17 mouse cellular contexts compared by ENCODE assay signal in genomic region chr19:42075051-42075450, GRCm38 (mm10). TPM values are rescaled to one million over a fixed set of nuclear protein-coding genes. Genes with fewer than 3 reads are reported as not detected.
"Had no signal": no experiment of that assay in that cellular context is flagged by ENCODE, and none has a peak within 500 bp of the region (broad histone marks: within the 10 kb centered on the region; RNA-seq: fewer than 3 reads in every experiment).

No protein-coding gene starts in this region.

- H3K9ac ChIP-seq: limb, embryonic 12.5 days; liver, embryonic 13.5 days; liver, postnatal 0 days; lung, embryonic 15.5 days; midbrain, embryonic 12.5 days; stomach, embryonic 15.5 days had no signal

- ATAC-seq: liver, postnatal 0 days had no signal

- H3K27me3 ChIP-seq: limb, embryonic 12.5 days; liver, embryonic 13.5 days; lung, embryonic 15.5 days; megakaryocyte, embryonic 14.5 days; midbrain, embryonic 12.5 days; stomach, embryonic 15.5 days had no signal

- H3K4me1 ChIP-seq: lung, embryonic 15.5 days; midbrain, embryonic 12.5 days; stomach, embryonic 15.5 days had no signal

- H3K9me3 ChIP-seq: limb, embryonic 12.5 days; liver, embryonic 13.5 days; lung, embryonic 15.5 days; midbrain, embryonic 12.5 days; stomach, embryonic 15.5 days had no signal

- H3K4me3 ChIP-seq: layer of hippocampus, adult 2 months; limb, embryonic 12.5 days; liver, embryonic 13.5 days; lung, embryonic 15.5 days; megakaryocyte, embryonic 14.5 days; midbrain, embryonic 12.5 days; stomach, embryonic 15.5 days had no signal

- H3K36me3 ChIP-seq: stomach, embryonic 15.5 days had no signal

- DNase-seq: kidney, postnatal 4 days; liver; liver, embryonic 13.5 days; liver, postnatal 0 days; lung, postnatal 14 days; right cerebral cortex, postnatal 14 days; thymus, adult 2 months; thymus, postnatal 25 days had no signal

- H3K4me2 ChIP-seq: limb, embryonic 12.5 days; liver, embryonic 13.5 days; lung, embryonic 15.5 days; midbrain, embryonic 12.5 days; stomach, embryonic 15.5 days had no signal

- H3K27ac ChIP-seq: layer of hippocampus, adult 2 months; limb, embryonic 12.5 days; liver, embryonic 13.5 days; lung, embryonic 15.5 days; macrophage; midbrain, embryonic 12.5 days; stomach, embryonic 15.5 days had no signal

RNA-seq across cellular contexts. Expression of gene 4933411K16Rik, which starts 23.0 kb away (rescaled TPM):
- polyA plus RNA-seq: limb, embryonic 12.5 days; liver, embryonic 13.5 days; lung, embryonic 15.5 days; midbrain, embryonic 12.5 days; midbrain, postnatal 0 days; stomach, embryonic 15.5 days had no signal

RNA-seq across cellular contexts. Expression of gene Ankrd2, which starts 39.3 kb away (rescaled TPM):
- polyA plus RNA-seq: macrophage; midbrain, embryonic 12.5 days; urinary bladder, adult 2 months had no signal
